Mouse (Mus musculus) urinary bladder, postnatal 4 days (tissue): Measurements from ENCODE around the gene Gm10715.
"Not testable (repeated sequence)": the region's sequence is repeated elsewhere in the genome, so short reads cannot be mapped to it uniquely, and the experiment has no call there.

Source experiments
- DNase-seq, 2 experiments: peaks; one replicate each; pipeline ENCODE4 v3.0.0; 2021 to 2022; ENCODE audit warnings: low spot score in 2 of 2

The Gm10715 gene

DNA sequence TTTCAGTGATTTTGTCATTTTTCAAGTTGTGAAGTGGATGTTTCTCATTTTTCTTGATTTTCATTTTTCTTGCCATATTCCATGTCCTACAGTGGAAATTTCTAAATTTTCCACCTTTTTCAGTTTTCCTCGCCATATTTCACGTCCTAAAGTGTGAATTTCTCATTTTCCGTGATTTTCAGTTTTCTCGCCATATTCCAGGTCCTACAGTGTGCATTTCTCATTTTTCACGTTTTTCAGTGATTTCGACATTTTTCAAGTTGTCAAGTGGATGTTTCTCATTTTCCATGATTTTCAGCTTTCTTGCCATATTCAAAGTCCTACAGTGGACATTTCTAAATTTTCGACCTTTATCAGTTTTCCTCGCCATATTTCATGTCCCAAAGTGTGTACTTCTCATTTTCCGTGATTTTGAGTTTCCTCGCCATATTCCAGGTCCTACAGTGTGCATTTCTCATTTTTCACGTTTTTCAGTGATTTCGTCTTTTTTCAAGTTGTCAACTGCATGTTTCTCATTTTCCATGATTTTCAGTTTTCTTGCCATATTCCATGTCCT, 11.7 kb upstream of the Gm10715 start, which contains the start of gene Gm10717:
Gene Gm10717, plus strand, starts transcription at position 506 of the 556 bp plus-strand sequence.
- peak; percentile 76 to 91 for DNase-seq

DNA sequence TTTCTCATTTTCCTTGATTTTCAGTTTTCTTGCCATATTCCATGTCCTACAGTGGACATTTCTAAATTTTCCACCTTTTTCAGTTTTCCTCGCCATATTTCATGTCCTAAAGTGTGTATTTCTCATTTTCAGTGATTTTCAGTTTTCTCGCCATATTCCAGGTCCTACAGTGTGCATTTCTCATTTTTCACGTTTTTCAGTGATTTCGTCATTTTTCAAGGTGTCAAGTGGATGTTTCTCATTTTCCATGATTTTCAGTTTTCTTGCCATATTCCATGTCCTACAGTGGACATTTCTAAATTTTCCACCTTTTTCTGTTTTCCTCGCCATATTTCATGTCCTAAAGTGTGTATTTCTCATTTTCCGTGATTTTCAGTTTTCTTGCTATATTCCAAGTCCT, 11.0 kb upstream of the Gm10715 start:
- DNase-seq: peak; percentile 91 to 95

DNA sequence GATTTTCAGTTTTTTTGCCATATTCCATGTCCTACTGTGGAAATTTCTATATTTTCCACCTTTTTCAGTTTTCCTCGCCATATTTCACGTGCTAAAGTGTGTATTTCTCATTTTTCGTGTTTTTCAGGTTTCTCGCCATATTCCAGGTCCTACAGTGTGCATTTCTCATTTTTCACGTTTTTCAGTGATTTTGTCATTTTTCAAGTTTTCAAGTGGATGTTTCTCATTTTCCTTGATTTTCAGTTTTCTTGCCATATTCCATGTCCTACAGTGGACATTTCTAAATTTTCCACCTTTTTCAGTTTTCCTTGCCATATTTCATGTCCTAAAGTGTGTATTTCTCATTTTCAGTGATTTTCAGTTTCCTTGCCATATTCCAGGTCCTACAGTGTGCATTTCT, 10.5 kb upstream of the Gm10715 start:
- DNase-seq: not testable (repeated sequence)

DNA sequence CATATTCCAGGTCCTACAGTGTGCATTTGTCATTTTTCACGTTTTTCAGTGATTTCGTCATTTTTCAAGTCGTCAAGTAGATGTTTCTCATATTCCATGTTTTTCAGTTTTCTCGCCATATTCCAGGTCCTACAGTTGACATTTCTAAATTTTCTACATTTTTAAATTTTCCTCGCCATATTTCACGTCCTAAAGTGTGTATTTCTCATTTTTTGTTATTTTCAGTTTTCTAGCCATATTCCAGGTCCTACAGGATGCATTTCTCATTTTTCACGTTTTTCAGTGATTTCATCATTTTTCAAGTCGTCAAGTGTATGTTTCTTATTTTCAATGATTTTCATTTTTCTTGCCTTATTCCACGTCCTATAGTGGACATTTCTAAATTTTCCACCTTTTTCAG, 9.9 kb upstream of the Gm10715 start:
- not testable (repeated sequence) for DNase-seq

DNA sequence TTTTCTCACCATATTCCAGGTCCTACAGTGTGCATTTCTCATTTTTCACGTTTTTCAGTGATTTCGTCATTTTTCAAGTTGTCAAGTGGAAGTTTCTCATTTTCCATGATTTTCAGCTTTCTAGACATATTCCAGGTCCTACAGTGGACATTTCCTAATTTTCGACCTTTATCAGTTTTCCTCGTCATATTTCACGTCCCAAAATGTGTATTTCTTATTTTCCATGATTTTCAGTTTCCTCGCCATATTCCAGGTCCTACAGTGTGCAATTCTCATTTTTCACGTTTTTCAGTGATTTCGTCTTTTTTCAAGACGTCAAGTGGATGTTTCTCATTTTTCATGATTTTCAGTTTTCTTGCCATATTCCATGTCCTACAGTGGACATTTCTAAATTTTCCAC, 9.5 kb upstream of the Gm10715 start:
- DNase-seq: not testable (repeated sequence)

DNA sequence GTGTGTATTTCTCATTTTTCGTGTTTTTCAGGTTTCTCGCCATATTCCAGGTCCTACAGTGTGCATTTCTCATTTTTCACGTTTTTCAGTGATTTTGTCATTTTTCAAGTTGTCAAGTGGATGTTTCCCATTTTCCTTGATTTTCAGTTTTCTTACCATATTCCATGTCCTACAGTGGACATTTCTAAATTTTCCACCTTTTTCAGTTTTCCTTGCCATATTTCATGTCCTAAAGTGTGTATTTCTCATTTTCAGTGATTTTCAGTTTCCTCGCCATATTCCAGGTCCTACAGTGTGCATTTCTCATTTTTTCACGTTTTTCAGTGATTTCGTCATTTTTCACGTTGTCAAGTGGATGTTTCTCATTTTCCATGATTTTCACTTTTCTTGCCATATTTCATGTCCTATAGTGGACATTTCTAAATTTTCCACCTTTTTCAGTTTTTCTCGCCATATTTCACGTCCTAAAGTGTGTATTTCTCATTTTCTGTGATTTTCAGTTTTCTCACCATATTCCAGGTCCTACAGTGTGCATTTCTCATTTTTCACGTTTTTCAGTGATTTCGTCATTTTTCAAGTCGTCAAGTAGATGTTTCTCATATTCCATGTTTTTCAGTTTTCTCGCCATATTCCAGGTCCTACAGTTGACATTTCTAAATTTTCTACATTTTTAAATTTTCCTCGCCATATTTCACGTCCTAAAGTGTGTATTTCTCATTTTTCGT, 7.2 kb upstream of the Gm10715 start:
- DNase-seq: peak; percentile 67 to 74

DNA sequence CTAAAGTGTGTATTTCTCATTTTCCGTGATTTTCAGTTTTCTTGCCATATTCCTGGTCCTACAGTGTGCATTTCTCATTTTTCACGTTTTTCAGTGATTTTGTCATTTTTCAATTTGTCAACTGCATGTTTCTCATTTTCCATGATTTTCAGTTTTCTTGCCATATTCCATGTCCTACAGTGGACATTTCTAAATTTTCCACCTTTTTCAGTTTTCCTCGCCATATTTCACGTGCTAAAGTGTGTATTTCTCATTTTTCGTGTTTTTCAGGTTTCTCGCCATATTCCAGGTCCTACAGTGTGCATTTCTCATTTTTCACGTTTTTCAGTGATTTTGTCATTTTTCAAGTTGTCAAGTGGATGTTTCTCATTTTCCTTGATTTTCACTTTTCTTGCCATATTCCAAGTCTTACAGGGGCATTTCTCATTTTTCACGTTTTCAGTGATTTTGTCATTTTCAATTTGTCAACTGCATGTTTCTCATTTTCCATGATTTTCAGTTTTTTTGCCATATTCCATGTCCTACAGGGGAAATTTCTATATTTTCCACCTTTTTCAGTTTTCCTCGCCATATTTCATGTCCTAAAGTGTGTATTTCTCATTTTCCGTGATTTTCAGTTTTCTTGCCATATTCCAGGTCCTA, 5.9 kb upstream of the Gm10715 start:
- DNase-seq: not testable (repeated sequence)

DNA sequence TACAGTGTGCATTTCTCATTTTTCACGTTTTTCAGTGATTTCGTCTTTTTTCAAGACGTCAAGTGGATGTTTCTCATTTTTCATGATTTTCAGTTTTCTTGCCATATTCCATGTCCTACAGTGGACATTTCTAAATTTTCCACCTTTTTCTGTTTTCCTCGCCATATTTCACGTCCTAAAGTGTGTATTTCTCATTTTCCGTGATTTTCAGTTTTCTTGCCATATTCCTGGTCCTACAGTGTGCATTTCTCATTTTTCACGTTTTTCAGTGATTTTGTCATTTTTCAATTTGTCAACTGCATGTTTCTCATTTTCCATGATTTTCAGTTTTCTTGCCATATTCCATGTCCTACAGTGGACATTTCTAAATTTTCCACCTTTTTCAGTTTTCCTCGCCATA, 2.4 kb upstream of the Gm10715 start, which contains the start of gene Gm17535:
Gene Gm17535, plus strand, starts transcription at position 301 of the 400 bp plus-strand sequence.
- not testable (repeated sequence) for DNase-seq

DNA sequence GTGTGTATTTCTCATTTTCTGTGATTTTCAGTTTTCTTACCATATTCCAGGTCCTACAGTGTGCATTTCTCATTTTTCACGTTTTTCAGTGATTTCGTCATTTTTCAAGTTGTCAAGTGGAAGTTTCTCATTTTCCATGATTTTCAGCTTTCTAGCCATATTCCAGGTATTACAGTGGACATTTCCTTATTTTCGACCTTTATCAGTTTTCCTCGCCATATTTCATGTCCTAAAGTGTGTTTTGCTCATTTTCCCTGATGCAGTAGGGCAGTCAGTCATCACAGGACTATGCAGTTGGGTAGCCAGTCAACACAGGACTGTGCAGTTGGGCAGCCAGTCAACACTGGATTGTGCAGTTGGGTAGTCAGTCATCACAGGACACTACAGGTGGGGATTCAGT, 1.5 kb downstream of the Gm10715 start:
- not testable (repeated sequence) for DNase-seq
